Mouse (Mus musculus) megakaryocyte, embryonic 14.5 days (primary cell): ENCODE data around the gene Fam189b.

Source experiments
- FLI1 ChIP-seq: IDR thresholded peaks from 2 replicates; pipeline ENCODE4 v1.6.1; 2012; ENCODE audit warnings: low read length, inconsistent platforms, mixed read lengths
- GATA1 ChIP-seq: IDR thresholded peaks from 3 replicates; pipeline ENCODE4 v1.6.1; 2012; ENCODE audit warnings: mixed read lengths, low read length, inconsistent platforms, borderline replicate concordance

DNA sequence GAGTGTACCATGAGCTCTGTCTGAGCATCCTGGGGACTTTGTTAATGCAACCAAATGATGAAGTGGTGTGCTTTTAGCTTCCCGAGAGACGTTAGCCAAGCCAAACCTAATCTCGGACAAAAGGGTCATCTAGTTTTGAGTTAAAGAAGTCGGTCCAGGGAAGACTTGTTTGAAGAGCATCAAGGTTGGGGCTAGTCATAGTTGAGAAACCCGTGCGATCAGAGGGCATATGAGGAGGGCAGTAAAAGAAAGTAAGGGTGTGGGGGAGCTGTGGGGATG is 4.9 kb upstream of the Fam189b start:
- TF ChIP-seq GATA1 (no peak), FLI1 (no peak)
